Mouse (Mus musculus) neural tube, embryonic 14.5 days (tissue): ENCODE measurements around the gene Syne1. TPM values are rescaled to one million over a fixed set of nuclear protein-coding genes. Genes with fewer than 3 reads are reported as not detected.

Experiments
- ATAC-seq: fragments of 200-750 bp; cut with Nextera tagmentation; 2 replicates; pipeline ENCODE4 v1.8.0; 2017; ENCODE audit warnings: low read depth, mild to moderate bottlenecking, moderate TSS enrichment, moderate library complexity
- H3K27ac ChIP-seq: fragments of 300-500 bp; sonication (generic); 2 replicates; pipeline ENCODE4 v1.5.1; 2014; ENCODE audit warnings: low read depth, mild to moderate bottlenecking, control low read depth, low read length, moderate library complexity, mixed read lengths
- H3K27me3 ChIP-seq: fragments of 300-500 bp; sonication (generic); 2 replicates; pipeline ENCODE4 v1.6.1; 2014; ENCODE audit warnings: low read length; ENCODE audit not compliant: control insufficient read depth, insufficient read depth
- H3K36me3 ChIP-seq: fragments of 300-500 bp; sonication (generic); 2 replicates; pipeline ENCODE4 v1.6.1; 2014; ENCODE audit warnings: low read length, mixed read lengths; ENCODE audit not compliant: control insufficient read depth, insufficient read depth
- H3K4me1 ChIP-seq: fragments of 300-500 bp; sonication (generic); 2 replicates; pipeline ENCODE4 v1.6.1; 2014; ENCODE audit warnings: low read length; ENCODE audit not compliant: control insufficient read depth, insufficient read depth
- H3K4me2 ChIP-seq: fragments of 300-500 bp; sonication (generic); 2 replicates; pipeline ENCODE4 v1.6.1; 2014; ENCODE audit warnings: mild to moderate bottlenecking, low read depth, low read length, control low read depth
- H3K4me3 ChIP-seq: fragments of 300-500 bp; sonication (generic); 2 replicates; pipeline ENCODE4 v1.5.1; 2014; ENCODE audit warnings: low read depth, low read length, control low read depth, mixed read lengths
- H3K9ac ChIP-seq: fragments of 300-500 bp; sonication (generic); replicated peaks from 2 replicates; pipeline ENCODE4 v1.6.1; 2014; ENCODE audit warnings: low read depth, mild to moderate bottlenecking, control low read depth, low read length, mixed read lengths
- H3K9me3 ChIP-seq: fragments of 300-500 bp; sonication (generic); 2 replicates; pipeline ENCODE4 v1.6.1; 2016; ENCODE audit warnings: low read length; ENCODE audit not compliant: control insufficient read depth
- WGBS: fragments of 180-500 bp; shearing (Covaris S2); extraction: QIAGEN DNeasy Blood & Tissue Kit; methylation state at CpG from one replicate; pipeline ENCODE4 v1.1.7; 2014; 5-methylcytosine and 5-hydroxymethylcytosine counted together
- polyA plus RNA-seq: library from polyadenylated mRNA; unstranded; fragments of >200 nt; fragmentation: Nextera tagmentation; extraction: Ambion mirVana; gene quantifications from 2 replicates; pipeline ENCODE4 v1.2.1, GENCODE M21; 2014

Gene Syne1
- polyA plus RNA-seq, 1 experiment from 2014 or later: 29.5 TPM

- Histone ChIP-seq H3K9me3 (no peaks in the 10 kb centered on the region), H3K27ac (no peak overlapping the region), H3K4me2 (no peak overlapping the region), H3K36me3 (peaks cover 8% of the 10 kb centered on the region; the same call in 1 of the 2 replicates), H3K4me1 (no peaks in the 10 kb centered on the region), H3K27me3 (no peaks in the 10 kb centered on the region), H3K9ac (no peak overlapping the region), H3K4me3 (no peak overlapping the region)
- WGBS: 97% methylated on average over 7 of the region's 7 CpGs
- ATAC-seq: no peak
Observed at GRCm38 (mm10) chr10:5124757-5125156, 426.5 kb downstream of the Syne1 start.

- Histone ChIP-seq H3K36me3 (peaks cover 10% of the 10 kb centered on the region), H3K4me2 (no peak overlapping the region), H3K9me3 (no peaks in the 10 kb centered on the region), H3K27me3 (no peaks in the 10 kb centered on the region), H3K4me3 (no peak overlapping the region), H3K27ac (no peak overlapping the region), H3K9ac (no peak overlapping the region), H3K4me1 (no peaks in the 10 kb centered on the region)
- ATAC-seq: no peak
- 88% methylated on average over 6 of the region's 6 CpGs for WGBS
Observed at GRCm38 (mm10) chr10:5116720-5117119, 434.6 kb downstream of the Syne1 start.

- Histone ChIP-seq H3K27me3 (no peaks in the 10 kb centered on the region), H3K4me1 (no peaks in the 10 kb centered on the region), H3K4me2 (no peak overlapping the region), H3K4me3 (no peak overlapping the region), H3K9me3 (no peaks in the 10 kb centered on the region), H3K36me3 (peaks cover 10% of the 10 kb centered on the region), H3K9ac (no peak overlapping the region), H3K27ac (no peak overlapping the region)
- WGBS: 72% methylated on average over 5 of the region's 5 CpGs
- peak; percentile 69; the same call in 1 of the 2 replicates for ATAC-seq
Observed at GRCm38 (mm10) chr10:5116155-5116554, 435.1 kb downstream of the Syne1 start.

- Histone ChIP-seq H3K27ac (no peak overlapping the region), H3K36me3 (peaks cover 5% of the 10 kb centered on the region)
- WGBS: 93% methylated on average over 5 of the region's 5 CpGs
Observed at GRCm38 (mm10) chr10:5110773-5111172, 440.5 kb downstream of the Syne1 start.

GRCm38 (mm10) chr10:5097754-5098137, 453.5 kb downstream of the Syne1 start:
- 79% methylated on average over 2 of the region's 2 CpGs for WGBS
- ATAC-seq: no peak

More at GRCm38 (mm10) chr10:5110773-5111172, 440.5 kb downstream of the Syne1 start:
- Histone ChIP-seq H3K4me1 (no peaks in the 10 kb centered on the region), H3K9ac (no peak overlapping the region), H3K9me3 (no peaks in the 10 kb centered on the region), H3K4me3 (no peak overlapping the region), H3K27me3 (no peaks in the 10 kb centered on the region), H3K4me2 (no peak overlapping the region)
- ATAC-seq: no peak

GRCm38 (mm10) chr10:5096996-5097753, 454.1 kb downstream of the Syne1 start:
- Histone ChIP-seq H3K9ac (no peak overlapping the region), H3K4me3 (no peak overlapping the region), H3K4me2 (no peak overlapping the region), H3K36me3 (no peaks in the 10 kb centered on the region), H3K27ac (no peak overlapping the region), H3K27me3 (no peaks in the 10 kb centered on the region), H3K9me3 (no peaks in the 10 kb centered on the region), H3K4me1 (no peaks in the 10 kb centered on the region)
- ATAC-seq: peak; percentile 49; the same call in 1 of the 2 replicates
- WGBS: 77% methylated on average over 10 of the region's 10 CpGs

More at GRCm38 (mm10) chr10:5097754-5098137, 453.5 kb downstream of the Syne1 start:
- Histone ChIP-seq H3K9ac (no peak overlapping the region), H3K36me3 (no peaks in the 10 kb centered on the region), H3K4me1 (no peaks in the 10 kb centered on the region), H3K27me3 (no peaks in the 10 kb centered on the region), H3K4me3 (no peak overlapping the region), H3K9me3 (no peaks in the 10 kb centered on the region), H3K27ac (no peak overlapping the region), H3K4me2 (no peak overlapping the region)

GRCm38 (mm10) chr10:5089133-5089532, 462.1 kb downstream of the Syne1 start:
- Histone ChIP-seq H3K4me2 (no peak overlapping the region), H3K4me3 (no peak overlapping the region), H3K4me1 (no peaks in the 10 kb centered on the region), H3K9ac (no peak overlapping the region), H3K36me3 (no peaks in the 10 kb centered on the region), H3K27ac (no peak overlapping the region), H3K27me3 (no peaks in the 10 kb centered on the region), H3K9me3 (no peaks in the 10 kb centered on the region)
- WGBS: 80% methylated on average over 4 of the region's 4 CpGs
- no peak for ATAC-seq

- no peak overlapping the region for H3K9ac ChIP-seq
- WGBS: 84% methylated on average over 7 of the region's 7 CpGs
- no peak for ATAC-seq
- no peak overlapping the region for H3K4me2 ChIP-seq
- no peak overlapping the region for H3K27ac ChIP-seq
- H3K9me3 ChIP-seq: no peaks in the 10 kb centered on the region
- no peaks in the 10 kb centered on the region for H3K27me3 ChIP-seq
- H3K4me3 ChIP-seq: no peak overlapping the region
- no peaks in the 10 kb centered on the region for H3K36me3 ChIP-seq
- H3K4me1 ChIP-seq: no peaks in the 10 kb centered on the region
Observed at GRCm38 (mm10) chr10:5087336-5087735, 463.9 kb downstream of the Syne1 start.

GRCm38 (mm10) chr10:5086329-5086728, 465.0 kb downstream of the Syne1 start:
- WGBS: 85% methylated on average over 6 of the region's 6 CpGs
- Histone ChIP-seq H3K4me1 (no peaks in the 10 kb centered on the region), H3K36me3 (no peaks in the 10 kb centered on the region), H3K9me3 (no peaks in the 10 kb centered on the region), H3K27me3 (no peaks in the 10 kb centered on the region), H3K27ac (no peak overlapping the region), H3K4me3 (no peak overlapping the region), H3K4me2 (no peak overlapping the region), H3K9ac (no peak overlapping the region)
- no peak for ATAC-seq
